Mouse (Mus musculus) cortical plate, adult 2 months (tissue): ENCODE results near the gene Ube2e2. TPM values are rescaled to one million over a fixed set of nuclear protein-coding genes. Genes with fewer than 3 reads are reported as not detected.
A peak's percentile ranks its signal among the peaks of the same experiment; 100 is the strongest.

Experiments
- H3K27ac ChIP-seq: fragments of 200-500 bp; 2 replicates; pipeline ENCODE4 v1.5.1; 2012; ENCODE audit warnings: low read length, control low read depth, inconsistent platforms; ENCODE audit not compliant: insufficient read depth
- H3K4me1 ChIP-seq: fragments of 200-500 bp; 2 replicates; pipeline ENCODE4 v1.6.1; 2011; ENCODE audit warnings: low read length; ENCODE audit not compliant: control insufficient read depth, insufficient read depth
- H3K4me3 ChIP-seq: fragments of 200-500 bp; 2 replicates; pipeline ENCODE4 v1.5.1; 2011; ENCODE audit warnings: mild to moderate bottlenecking, low read length, control low read depth; ENCODE audit not compliant: insufficient read depth
- CTCF ChIP-seq: fragments of 200-500 bp; IDR thresholded peaks from 2 replicates; pipeline ENCODE4 v1.5.1; 2011; ENCODE audit warnings: mild to moderate bottlenecking, control low read depth, low read length; ENCODE audit not compliant: insufficient read depth; ENCODE audit errors: extremely low read depth
- POLR2A ChIP-seq: fragments of 200-500 bp; IDR thresholded peaks from 2 replicates; pipeline ENCODE4 v1.6.1; 2011; ENCODE audit warnings: mild to moderate bottlenecking, low read length, control low read depth; ENCODE audit not compliant: insufficient read depth; ENCODE audit errors: extremely low read depth
- polyA plus RNA-seq: library from polyadenylated mRNA; depleted of rRNA; stranded (reverse); fragments of >200 nt; gene quantifications from 2 replicates; pipeline ENCODE4 v1.2.3, GENCODE M21; 2012

Gene Ube2e2
- polyA plus RNA-seq, 1 experiment, result 165 TPM

DNA sequence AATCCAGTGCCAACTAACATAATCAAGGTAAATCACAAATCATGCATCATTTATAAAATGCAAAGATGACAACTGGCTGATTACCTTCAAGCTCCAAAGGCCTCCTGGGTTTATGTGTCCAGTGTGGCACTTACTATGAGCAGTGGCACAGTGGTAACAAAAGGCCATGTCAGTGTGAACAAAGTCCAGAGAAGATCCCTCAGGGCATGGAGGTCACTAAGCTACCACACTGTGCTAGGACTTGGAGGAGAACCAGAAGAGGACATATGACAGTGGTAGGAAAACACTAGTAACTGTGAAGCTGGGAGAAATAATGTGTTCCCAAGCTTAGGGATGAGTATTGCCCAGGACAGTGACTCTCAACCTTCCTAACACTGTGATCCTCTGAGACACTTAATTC is 97.2 kb downstream of the Ube2e2 start:
- Histone ChIP-seq H3K4me1 (peaks cover 3% of the 10 kb centered on the region; the same call in 1 of the 2 replicates), H3K4me3 (no peak overlapping the region), H3K27ac (no peak overlapping the region)
- TF ChIP-seq POLR2A (no peak), CTCF (no peak)

DNA sequence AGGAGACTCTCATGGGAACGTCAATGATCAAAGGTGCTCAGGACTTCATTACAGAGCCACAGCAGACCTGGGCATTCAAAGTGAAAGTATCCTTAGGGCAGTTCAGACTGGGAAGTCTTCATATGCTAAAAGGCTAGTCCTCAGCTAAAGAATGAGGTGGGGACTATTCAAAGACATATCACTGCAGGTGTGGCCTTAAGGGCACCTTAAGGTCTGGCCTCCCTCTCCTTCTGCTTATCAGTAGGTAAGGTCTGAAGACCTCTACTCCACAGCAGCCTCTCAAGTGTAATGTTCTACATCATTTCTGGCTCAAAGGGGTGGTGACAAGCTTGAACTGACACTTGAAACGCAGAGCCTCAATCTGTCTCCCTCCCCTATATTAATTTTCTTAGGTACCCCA is 98.3 kb downstream of the Ube2e2 start:
- Histone ChIP-seq H3K4me3 (no peak overlapping the region), H3K4me1 (peaks cover 3% of the 10 kb centered on the region; the same call in 1 of the 2 replicates), H3K27ac (no peak overlapping the region)
- TF ChIP-seq POLR2A, result no peak
- TF ChIP-seq CTCF, result no peak

- TF ChIP-seq POLR2A (no peak), CTCF (no peak)
- Histone ChIP-seq H3K27ac (no peak overlapping the region), H3K4me1 (peaks cover 2% of the 10 kb centered on the region; the same call in 1 of the 2 replicates), H3K4me3 (no peak overlapping the region)
Observed at GRCm38 (mm10) chr14:18778993-18779675, 114.9 kb downstream of the Ube2e2 start.

GRCm38 (mm10) chr14:18778241-18778640 is 115.8 kb downstream of the Ube2e2 start:
- peaks cover 4% of the 10 kb centered on the region; the same call in 1 of the 2 replicates for H3K4me1 ChIP-seq
- no peak overlapping the region for H3K27ac ChIP-seq
- no peak overlapping the region for H3K4me3 ChIP-seq
- no peak for TF ChIP-seq POLR2A
- TF ChIP-seq CTCF, result no peak

- H3K27ac ChIP-seq, result no peak overlapping the region
- TF ChIP-seq POLR2A (no peak), CTCF (no peak)
- H3K4me3 ChIP-seq, result no peak overlapping the region
- H3K4me1 ChIP-seq, result peaks cover 4% of the 10 kb centered on the region; the same call in 1 of the 2 replicates
Observed at GRCm38 (mm10) chr14:18776132-18776531, 117.9 kb downstream of the Ube2e2 start.

GRCm38 (mm10) chr14:18773724-18774123 is 120.3 kb downstream of the Ube2e2 start:
- TF ChIP-seq CTCF (no peak), POLR2A (no peak)

GRCm38 (mm10) chr14:18759601-18760356 is 134.3 kb downstream of the Ube2e2 start:
- no peak overlapping the region for H3K4me3 ChIP-seq
- peaks cover 7% of the 10 kb centered on the region for H3K4me1 ChIP-seq
- no peak overlapping the region for H3K27ac ChIP-seq
- TF ChIP-seq CTCF (no peak), POLR2A (no peak)

More at GRCm38 (mm10) chr14:18773724-18774123, 120.3 kb downstream of the Ube2e2 start:
- H3K4me1 ChIP-seq, result peaks cover 4% of the 10 kb centered on the region; the same call in 1 of the 2 replicates
- no peak overlapping the region for H3K4me3 ChIP-seq
- H3K27ac ChIP-seq, result peak overlapping the region; percentile 61; the same call in 1 of the 2 replicates

DNA sequence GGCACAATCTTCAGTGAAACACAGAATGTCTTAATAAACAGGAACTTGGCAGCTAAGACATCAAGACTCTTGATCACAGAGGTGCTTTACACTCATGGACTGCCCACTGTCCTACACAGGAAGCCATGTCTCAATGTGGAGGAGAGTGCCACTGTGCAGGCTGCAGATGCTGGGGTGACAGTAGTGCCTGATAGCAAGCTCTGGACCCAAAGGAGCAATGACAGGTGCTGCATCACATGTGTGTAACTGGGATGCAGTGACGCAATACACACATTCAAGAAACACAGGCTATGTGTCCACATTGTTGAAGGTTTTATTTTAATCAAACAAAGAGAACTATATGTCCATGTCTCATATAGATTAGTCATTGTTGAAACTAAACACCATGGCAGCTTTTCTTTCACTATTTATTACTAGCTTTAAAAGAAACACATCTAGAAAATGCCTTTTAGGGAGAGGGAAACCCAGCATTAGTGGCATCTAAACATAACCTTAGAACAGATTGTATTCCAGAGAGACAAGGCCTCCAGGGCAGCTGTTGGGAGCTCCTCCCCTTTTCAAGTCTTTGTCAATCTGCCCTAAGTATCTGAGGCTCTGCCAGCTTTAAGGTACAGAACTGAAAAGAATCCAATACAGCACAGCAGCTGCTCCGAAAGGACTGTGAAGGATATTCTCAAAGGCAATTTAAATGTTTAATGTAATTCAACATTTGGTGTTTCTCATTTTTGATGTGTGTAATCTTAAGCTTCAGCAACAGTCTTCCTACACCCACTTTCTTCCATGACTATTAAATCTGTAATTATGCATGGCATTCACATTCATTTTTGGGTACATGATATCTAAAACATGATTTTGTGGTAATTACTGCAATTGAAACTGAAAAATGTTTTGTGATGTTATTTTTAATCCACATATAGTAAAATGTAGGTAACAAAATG is 135.2 kb downstream of the Ube2e2 start:
- Histone ChIP-seq H3K27ac (no peak overlapping the region), H3K4me1 (peaks cover 7% of the 10 kb centered on the region)
- no peak for TF ChIP-seq CTCF
- TF ChIP-seq POLR2A, result no peak

DNA sequence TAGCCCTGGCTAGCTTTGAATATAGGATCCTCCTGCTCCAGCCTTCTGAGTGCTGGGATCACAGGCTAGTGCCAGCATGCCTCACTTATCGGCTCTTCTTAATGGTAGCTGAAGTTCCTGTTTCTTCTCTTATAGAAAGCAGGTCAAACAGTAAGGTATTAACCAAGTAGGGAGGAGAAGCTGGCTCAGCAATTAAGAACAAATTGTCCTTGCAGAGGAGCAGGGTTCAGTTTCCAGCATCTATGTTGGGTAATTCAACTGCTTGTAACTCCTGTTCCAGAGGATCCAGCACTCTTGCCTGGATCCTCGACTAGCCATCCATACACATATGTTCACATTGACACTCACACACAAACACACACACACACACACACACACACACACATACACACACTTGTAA is 136.1 kb downstream of the Ube2e2 start:
- Histone ChIP-seq H3K4me3 (no peak overlapping the region), H3K4me1 (peaks cover 7% of the 10 kb centered on the region), H3K27ac (no peak overlapping the region)
- TF ChIP-seq POLR2A (no peak), CTCF (no peak)

More for the DNA sequence above, 135.2 kb downstream of the Ube2e2 start:
- H3K4me3 ChIP-seq, result no peak overlapping the region
